Mouse (Mus musculus): ENCODE results near the gene Coq8b.

Gene Coq8b

GRCm38 (mm10) chr7:27264761-27265160 is 31.9 kb downstream of the Coq8b start:
- CTCF ChIA-PET, result no interaction called here

GRCm38 (mm10) chr7:27266515-27267128 is 33.8 kb downstream of the Coq8b start:
- CTCF ChIA-PET, result interaction anchor here (0.6 kb wide), 1 partner anchor 85 kb away, joined by 4 read pairs; no protein-coding TSS in a partner anchor

GRCm38 (mm10) chr7:27271423-27271822 is 38.6 kb downstream of the Coq8b start:
- CTCF ChIA-PET, result interaction anchor here (0.7 kb wide), 1 partner anchor 76 kb away, joined by 3 read pairs; no protein-coding TSS in a partner anchor

GRCm38 (mm10) chr7:27273739-27274351 is 41.0 kb downstream of the Coq8b start:
- CTCF ChIA-PET, result interaction anchor here (0.7 kb wide), 1 partner anchor 36 kb away, joined by 5 read pairs; no protein-coding TSS in a partner anchor

- CTCF ChIA-PET, result no interaction called here
Observed at GRCm38 (mm10) chr7:27274916-27275315, 42.1 kb downstream of the Coq8b start.

GRCm38 (mm10) chr7:27276021-27276420 is 43.2 kb downstream of the Coq8b start:
- CTCF ChIA-PET, result no interaction called here

GRCm38 (mm10) chr7:27277191-27277590 is 44.4 kb downstream of the Coq8b start:
- CTCF ChIA-PET, result no interaction called here

- CTCF ChIA-PET, result interaction anchor here (1.2 kb wide), 1 partner anchor 118 kb away, joined by 8 read pairs; no protein-coding TSS in a partner anchor
Observed at GRCm38 (mm10) chr7:27281717-27282116, 48.9 kb downstream of the Coq8b start.

- CTCF ChIA-PET, result interaction anchor here (0.8 to 1.2 kb wide), 2 partner anchors 21 to 117 kb away, joined by 3 to 8 read pairs; no protein-coding TSS in a partner anchor
Observed at GRCm38 (mm10) chr7:27282225-27282624, 49.4 kb downstream of the Coq8b start.

- CTCF ChIA-PET, result no interaction called here
Observed at GRCm38 (mm10) chr7:27284865-27285697, 52.3 kb downstream of the Coq8b start.

- CTCF ChIA-PET, result interaction anchor here (0.6 kb wide), 2 partner anchors 22 to 102 kb away, joined by 5 to 7 read pairs; no protein-coding TSS in a partner anchor
Observed at GRCm38 (mm10) chr7:27285698-27286066, 52.9 kb downstream of the Coq8b start.

GRCm38 (mm10) chr7:27288732-27289131 is 55.9 kb downstream of the Coq8b start:
- CTCF ChIA-PET, result no interaction called here

GRCm38 (mm10) chr7:27290555-27290954 is 57.7 kb downstream of the Coq8b start:
- CTCF ChIA-PET, result no interaction called here

GRCm38 (mm10) chr7:27291795-27292466 is 59.1 kb downstream of the Coq8b start:
- CTCF ChIA-PET, result no interaction called here

GRCm38 (mm10) chr7:27295956-27296355 is 63.1 kb downstream of the Coq8b start:
- CTCF ChIA-PET, result no interaction called here

- CTCF ChIA-PET, result no interaction called here
Observed at GRCm38 (mm10) chr7:27296518-27296917, 63.7 kb downstream of the Coq8b start.

- CTCF ChIA-PET, result no interaction called here
Observed at GRCm38 (mm10) chr7:27298033-27298610, 65.3 kb downstream of the Coq8b start.

GRCm38 (mm10) chr7:27298816-27299215 is 66.0 kb downstream of the Coq8b start:
- CTCF ChIA-PET, result no interaction called here

- CTCF ChIA-PET, result no interaction called here
Observed at GRCm38 (mm10) chr7:27300351-27300750, 67.5 kb downstream of the Coq8b start.

GRCm38 (mm10) chr7:27300801-27301200 is 68.0 kb downstream of the Coq8b start:
- CTCF ChIA-PET, result no interaction called here

- CTCF ChIA-PET, result interaction anchor here (0.6 to 1.0 kb wide), 4 partner anchors 9 to 1700 kb away, joined by 3 to 4 read pairs (median 4); no protein-coding TSS in a partner anchor
Observed at GRCm38 (mm10) chr7:27302172-27302571, 69.3 kb downstream of the Coq8b start.
